Mouse (Mus musculus) embryonic facial prominence, embryonic 14.5 days (tissue): ENCODE data around the gene Med11. TPM values are rescaled to one million over a fixed set of nuclear protein-coding genes. Genes with fewer than 3 reads are reported as not detected.
A peak's percentile ranks its signal among the peaks of the same experiment; 100 is the strongest.

Source experiments
- ATAC-seq: fragments of 200-750 bp; cut with Nextera tagmentation; 2 replicates; pipeline ENCODE4 v1.8.0; 2017; ENCODE audit warnings: low read depth, moderate number of reproducible peaks, moderate TSS enrichment
- DNase-seq: peaks from one replicate; pipeline ENCODE4 v3.0.0-alpha.2; 2015; ENCODE audit warnings: low spot score
- H3K27ac ChIP-seq: fragments of 300-500 bp; sonication (generic); replicated peaks from 2 replicates; pipeline ENCODE4 v1.5.1; 2014; ENCODE audit warnings: low read depth, mild to moderate bottlenecking, low read length, moderate library complexity
- H3K27me3 ChIP-seq: fragments of 300-500 bp; sonication (generic); replicated peaks from 2 replicates; pipeline ENCODE4 v1.6.1; 2014; ENCODE audit warnings: low read length; ENCODE audit not compliant: control insufficient read depth, insufficient read depth
- H3K36me3 ChIP-seq: fragments of 300-500 bp; sonication (generic); 2 replicates; pipeline ENCODE4 v1.6.1; 2014; ENCODE audit warnings: low read length, mixed read lengths; ENCODE audit not compliant: control insufficient read depth, insufficient read depth
- H3K4me1 ChIP-seq: fragments of 300-500 bp; sonication (generic); 2 replicates; pipeline ENCODE4 v1.6.1; 2014; ENCODE audit warnings: antibody characterized with exemption, low read length; ENCODE audit not compliant: control insufficient read depth, insufficient read depth
- H3K4me2 ChIP-seq: fragments of 300-500 bp; sonication (generic); 2 replicates; pipeline ENCODE4 v1.6.1; 2014; ENCODE audit warnings: low read depth, mild to moderate bottlenecking, low read length, moderate library complexity, mixed read lengths
- H3K4me3 ChIP-seq: fragments of 300-500 bp; sonication (generic); 2 replicates; pipeline ENCODE4 v1.5.1; 2014; ENCODE audit warnings: low read depth, mild to moderate bottlenecking, low read length
- H3K9ac ChIP-seq: fragments of 300-500 bp; sonication (generic); 2 replicates; pipeline ENCODE4 v1.6.1; 2014; ENCODE audit warnings: low read depth, mild to moderate bottlenecking, low read length, moderate library complexity, mixed read lengths
- H3K9me3 ChIP-seq: fragments of 300-500 bp; sonication (generic); 2 replicates; pipeline ENCODE4 v1.6.1; 2016; ENCODE audit warnings: low read length; ENCODE audit not compliant: control insufficient read depth
- WGBS: fragments of 180-500 bp; shearing (Covaris S2); extraction: QIAGEN DNeasy Blood & Tissue Kit; methylation state at CpG from one replicate; pipeline ENCODE4 v1.1.7; 2014; 5-methylcytosine and 5-hydroxymethylcytosine counted together
- polyA plus RNA-seq: library from polyadenylated mRNA; unstranded; fragments of >200 nt; fragmentation: Nextera tagmentation; extraction: Ambion mirVana; gene quantifications from 2 replicates; pipeline ENCODE4 v1.2.1, GENCODE M21; 2014

Gene Med11
- polyA plus RNA-seq: 37.0 and 40.6 TPM in 2 replicates

DNA sequence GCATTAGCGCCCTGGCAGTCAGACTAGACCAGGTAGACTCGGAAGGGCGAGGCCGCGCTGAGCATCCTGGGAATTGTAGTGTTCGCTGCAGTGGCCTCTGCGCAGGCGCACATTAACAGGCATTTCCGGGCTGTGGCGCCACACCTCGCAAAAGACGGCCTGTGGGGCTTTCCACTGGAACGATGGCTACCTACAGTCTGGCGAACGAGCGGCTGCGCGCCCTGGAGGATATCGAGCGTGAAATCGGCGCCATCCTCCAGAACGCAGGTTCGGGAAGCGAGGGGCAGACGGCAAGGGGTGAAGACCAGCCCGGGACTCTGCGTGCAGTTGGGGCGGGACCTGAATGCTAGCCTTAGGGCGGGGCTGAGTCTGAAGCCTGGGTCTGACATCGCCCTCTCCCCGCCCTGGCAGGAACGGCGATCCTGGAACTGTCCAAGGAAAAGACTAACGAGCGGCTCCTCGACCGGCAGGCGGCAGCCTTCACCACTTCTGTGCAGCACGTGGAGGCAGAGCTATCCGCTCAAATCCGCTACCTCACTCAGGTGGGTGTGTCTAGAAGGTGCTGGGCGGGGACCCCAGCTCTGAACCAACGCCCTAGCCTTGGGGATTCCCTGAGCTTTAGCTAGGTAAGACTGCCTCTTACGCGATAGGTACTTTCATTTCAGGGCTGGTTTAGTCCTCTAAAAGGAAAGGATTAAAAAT lies at the start of gene Med11:
Gene Med11 (plus strand): TSS at position 123 of the 702 bp plus-strand sequence.
- Histone ChIP-seq H3K36me3 (0 out of 2 replicates have a peak, but pooled peaks cover 9% of the 10 kb centered on the region), H3K27ac (peak within 1 kb of the TSS; percentile 95), H3K4me2 (peak within 1 kb of the TSS; percentile 63), H3K4me1 (peaks cover 12% of the 10 kb centered on the region; the same call in 1 of the 2 replicates), H3K9ac (peak within 1 kb of the TSS; percentile 83), H3K27me3 (no peaks in the 10 kb centered on the region), H3K4me3 (peak within 1 kb of the TSS; percentile 66), H3K9me3 (no peaks in the 10 kb centered on the region)
- WGBS: under 1% methylated on average over 42 of the region's 46 CpGs
- ATAC-seq (peak; percentile 98), DNase-seq (peak; percentile 99)

DNA sequence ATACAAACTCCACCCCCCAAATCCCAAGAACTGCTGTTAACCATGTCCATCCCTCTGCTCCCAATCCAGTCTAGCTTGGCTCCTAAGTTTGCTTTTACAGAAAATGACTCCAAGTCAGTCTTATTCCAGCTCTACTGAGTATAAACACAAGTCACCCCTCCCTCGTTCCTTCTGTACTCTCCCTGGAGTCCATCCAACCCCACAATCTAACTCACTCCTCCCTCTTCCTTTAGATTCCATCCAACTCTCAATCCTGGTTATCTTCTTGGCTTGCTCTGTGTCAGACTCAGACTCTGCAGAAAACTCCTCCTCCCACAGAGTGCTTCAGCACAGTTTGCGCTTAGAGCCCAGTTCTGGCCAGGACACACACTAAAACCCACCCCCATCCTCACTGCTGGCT lies 48.1 kb upstream of the Med11 start:
- peaks cover 78% of the 10 kb centered on the region for H3K36me3 ChIP-seq
- 0 out of 2 replicates have a peak overlapping the region, but pooled peaks have one; percentile 16 for H3K9ac ChIP-seq
- ATAC-seq (no peak), DNase-seq (peak; percentile 27)
- no peaks in the 10 kb centered on the region for H3K27me3 ChIP-seq
- no peaks in the 10 kb centered on the region for H3K9me3 ChIP-seq
- H3K4me2 ChIP-seq: no peak overlapping the region
- WGBS: 66% methylated on average over 2 of the region's 2 CpGs
- peaks cover under 1% of the 10 kb centered on the region; the same call in 1 of the 2 replicates for H3K4me1 ChIP-seq
- H3K27ac ChIP-seq: no peak overlapping the region
- no peak overlapping the region for H3K4me3 ChIP-seq

DNA sequence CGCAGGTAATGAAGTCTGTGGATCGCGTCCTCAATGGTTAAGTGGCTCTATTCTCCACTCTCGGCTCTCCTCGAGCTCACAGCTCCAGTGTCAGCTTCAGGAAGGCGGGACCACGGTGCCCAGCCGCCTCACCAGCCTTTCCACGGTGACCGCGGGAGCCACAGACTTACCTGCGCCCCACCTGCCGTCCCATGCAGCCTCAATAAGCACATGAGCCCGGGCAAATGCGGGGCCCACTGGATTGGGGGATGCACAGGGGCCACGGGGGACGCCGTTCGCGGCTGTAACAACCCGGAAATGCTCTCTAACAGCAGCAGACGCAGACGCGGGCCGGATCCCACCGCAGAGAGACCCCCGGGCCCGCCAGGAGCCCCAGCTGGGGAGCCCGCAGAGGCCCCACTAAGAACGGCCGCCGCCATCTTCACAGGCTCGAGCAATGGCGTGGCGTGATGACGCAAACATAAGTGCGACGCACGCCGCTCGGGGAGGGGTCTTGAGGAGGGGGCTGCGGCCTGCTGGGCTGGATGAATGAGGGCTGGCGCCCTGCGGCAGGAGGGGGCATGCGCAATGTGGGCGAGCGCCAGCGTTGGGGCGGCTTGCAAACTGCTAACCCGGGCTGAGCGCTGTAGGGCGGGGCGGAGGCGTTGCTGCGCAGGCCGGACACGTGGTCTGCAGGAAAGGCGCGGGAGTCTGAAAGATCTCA lies 42.0 kb upstream of the Med11 start, which contains the start of gene Pelp1:
Gene Pelp1 (minus strand): TSS at position 438 of the 703 bp plus-strand sequence.
- 0 out of 2 replicates have a peak, but pooled peaks cover 17% of the 10 kb centered on the region for H3K36me3 ChIP-seq
- H3K9ac ChIP-seq: peak within 1 kb of the TSS; percentile 99
- peaks cover 6% of the 10 kb centered on the region; the same call in 1 of the 2 replicates for H3K4me1 ChIP-seq
- H3K4me3 ChIP-seq: peak within 1 kb of the TSS; percentile 100
- peak; percentile 99 for ATAC-seq
- peak; percentile 98 for DNase-seq
- under 1% methylated on average over 50 of the region's 59 CpGs for WGBS
- H3K4me2 ChIP-seq: peak within 1 kb of the TSS; percentile 74
- H3K9me3 ChIP-seq: no peaks in the 10 kb centered on the region
- H3K27ac ChIP-seq: peak within 1 kb of the TSS; percentile 68
- no peaks in the 10 kb centered on the region for H3K27me3 ChIP-seq

DNA sequence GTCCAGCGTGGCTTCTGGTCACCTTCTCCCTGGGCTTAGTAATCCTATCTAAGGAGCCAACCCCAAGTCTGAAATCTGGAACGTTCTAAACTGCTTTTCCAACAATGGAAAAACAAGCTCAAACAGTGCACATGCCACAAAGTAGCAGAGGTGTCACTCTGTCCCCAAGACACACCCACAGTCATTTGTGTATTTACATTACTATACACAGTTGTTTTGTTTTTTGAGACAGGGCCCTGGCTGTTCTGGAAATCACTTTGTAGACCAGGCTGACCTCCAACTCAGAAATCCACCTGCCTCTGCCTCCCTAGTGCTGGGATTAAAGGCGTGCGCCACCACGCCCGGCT lies 41.4 kb upstream of the Med11 start:
- 58% methylated on average over 6 of the region's 6 CpGs for WGBS
- Histone ChIP-seq H3K27ac (peak overlapping the region; percentile 68; the same call in 1 of the 2 replicates), H3K9ac (peak overlapping the region; percentile 99), H3K9me3 (no peaks in the 10 kb centered on the region), H3K4me2 (peak overlapping the region; percentile 74), H3K4me1 (peaks cover 6% of the 10 kb centered on the region; the same call in 1 of the 2 replicates), H3K4me3 (peak overlapping the region; percentile 100), H3K36me3 (0 out of 2 replicates have a peak, but pooled peaks cover 12% of the 10 kb centered on the region), H3K27me3 (no peaks in the 10 kb centered on the region)
- DNase-seq (no peak), ATAC-seq (no peak)

DNA sequence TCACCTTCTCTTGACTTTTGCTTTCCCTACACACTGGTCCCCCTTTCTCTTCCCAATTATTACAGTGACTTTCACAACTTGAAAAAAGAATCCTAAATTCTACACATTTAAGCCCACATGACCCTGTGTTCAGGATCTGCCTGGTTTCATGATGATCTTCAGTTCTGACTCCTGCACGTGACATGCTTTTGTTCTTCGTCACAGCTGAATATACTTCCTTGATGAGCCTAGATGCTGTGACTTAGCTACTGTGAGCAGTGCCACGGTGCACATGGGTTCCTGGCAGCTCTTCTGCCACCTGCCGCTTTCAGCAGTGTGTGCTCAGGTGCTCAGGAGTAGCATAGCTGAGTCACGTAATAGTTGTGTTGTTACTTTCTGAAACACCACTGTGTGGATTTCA lies 39.1 kb upstream of the Med11 start:
- Histone ChIP-seq H3K9me3 (no peaks in the 10 kb centered on the region), H3K36me3 (no peaks in the 10 kb centered on the region), H3K9ac (no peak overlapping the region), H3K27ac (no peak overlapping the region), H3K4me3 (no peak overlapping the region), H3K4me2 (no peak overlapping the region), H3K27me3 (no peaks in the 10 kb centered on the region), H3K4me1 (peaks cover 6% of the 10 kb centered on the region; the same call in 1 of the 2 replicates)
- DNase-seq (no peak), ATAC-seq (no peak)
- WGBS: 78% methylated on average over 5 of the region's 5 CpGs

DNA sequence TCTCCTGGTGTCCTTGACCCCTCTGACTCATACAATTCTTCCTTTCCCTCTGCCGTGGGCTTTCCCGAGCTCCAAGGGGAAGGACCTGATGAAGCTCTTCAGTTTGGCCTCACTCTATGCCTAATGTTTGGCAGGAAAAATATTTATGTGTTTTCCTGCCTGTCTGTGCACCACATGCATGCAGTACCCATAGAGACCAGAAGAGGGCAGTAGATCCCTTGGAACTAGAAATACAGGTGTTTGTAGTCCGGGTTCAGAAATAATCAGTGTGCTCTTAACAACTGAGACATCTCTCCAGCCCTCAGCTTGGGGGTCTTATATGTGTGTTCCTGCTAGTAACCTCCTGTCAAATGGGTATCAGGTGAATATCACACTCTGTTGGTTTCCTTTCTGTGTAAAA lies 37.8 kb upstream of the Med11 start:
- DNase-seq: peak; percentile 77
- no peak overlapping the region for H3K4me3 ChIP-seq
- no peak overlapping the region for H3K27ac ChIP-seq
- H3K36me3 ChIP-seq: no peaks in the 10 kb centered on the region
- no peak for ATAC-seq
- H3K9ac ChIP-seq: no peak overlapping the region
- no peak overlapping the region for H3K4me2 ChIP-seq
- 10% methylated on average over 3 of the region's 3 CpGs for WGBS
- no peaks in the 10 kb centered on the region for H3K27me3 ChIP-seq
- H3K4me1 ChIP-seq: peaks cover 2% of the 10 kb centered on the region; the same call in 1 of the 2 replicates
- no peaks in the 10 kb centered on the region for H3K9me3 ChIP-seq

DNA sequence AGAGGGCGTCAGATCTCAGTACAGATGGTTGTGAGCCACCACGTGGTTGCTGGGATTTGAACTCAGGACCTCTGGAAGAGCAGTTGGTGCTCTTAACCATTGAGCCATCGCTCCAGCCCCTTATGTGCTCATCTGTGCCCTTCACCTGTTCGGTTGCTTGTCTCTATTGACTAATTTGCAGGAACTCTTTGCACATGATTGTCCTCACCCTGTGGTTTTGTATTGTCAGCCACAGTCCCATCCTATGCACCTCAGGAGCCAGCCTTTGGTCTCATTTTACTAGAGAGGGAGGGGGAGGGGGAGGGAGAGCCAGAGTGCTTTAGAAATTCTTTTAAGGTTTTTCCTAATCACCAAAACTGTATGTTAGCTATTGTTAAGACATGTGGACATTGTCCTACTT lies 33.5 kb upstream of the Med11 start:
- no peaks in the 10 kb centered on the region for H3K9me3 ChIP-seq
- no peak for DNase-seq
- no peak overlapping the region for H3K27ac ChIP-seq
- H3K36me3 ChIP-seq: no peaks in the 10 kb centered on the region
- no peak overlapping the region for H3K9ac ChIP-seq
- no peak for ATAC-seq
- no peaks in the 10 kb centered on the region for H3K4me1 ChIP-seq
- no peak overlapping the region for H3K4me3 ChIP-seq
- WGBS: 73% methylated on average over 4 of the region's 4 CpGs
- H3K27me3 ChIP-seq: no peaks in the 10 kb centered on the region
- no peak overlapping the region for H3K4me2 ChIP-seq

DNA sequence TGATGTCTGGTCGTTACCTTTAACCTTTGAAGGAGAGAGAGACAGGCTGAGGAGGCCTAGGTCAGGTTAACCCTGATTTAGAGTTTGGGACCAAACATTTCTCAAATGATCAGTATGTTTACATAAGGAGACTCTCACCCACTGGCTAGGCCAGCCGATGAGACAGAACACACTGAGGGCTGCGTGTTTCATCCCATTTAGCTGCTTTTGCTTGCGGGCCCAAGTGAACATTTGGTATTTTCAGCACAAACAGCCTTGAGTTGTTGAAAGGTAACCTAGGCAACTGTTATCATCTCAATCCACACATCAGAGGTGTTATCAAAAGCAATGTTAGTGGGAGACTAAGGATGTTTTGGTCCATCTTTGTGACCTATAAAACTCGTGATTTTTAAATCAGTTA lies 32.2 kb upstream of the Med11 start:
- ATAC-seq (no peak), DNase-seq (no peak)
- 69% methylated on average over 5 of the region's 5 CpGs for WGBS
- Histone ChIP-seq H3K36me3 (no peaks in the 10 kb centered on the region), H3K27ac (no peak overlapping the region), H3K4me3 (no peak overlapping the region), H3K9ac (no peak overlapping the region), H3K9me3 (no peaks in the 10 kb centered on the region), H3K27me3 (no peaks in the 10 kb centered on the region), H3K4me2 (no peak overlapping the region), H3K4me1 (no peaks in the 10 kb centered on the region)
